Mouse (Mus musculus) adrenal gland, adult 2 months (tissue): ENCODE measurements at regions not wholly inside any gene's neighbourhood (a gene's known extent, or its start where the extent isn't known, plus 50 kb on each side); places are given as distances from the start of the nearest gene placed in this dataset.

Experiments
- DNase-seq: peaks from one replicate; pipeline ENCODE4 v3.0.0; 2021

GRCm38 (mm10) chr11:41852813-41853212, 147.8 kb downstream of the Gabrg2 start:
- DNase-seq, result no peak

DNA sequence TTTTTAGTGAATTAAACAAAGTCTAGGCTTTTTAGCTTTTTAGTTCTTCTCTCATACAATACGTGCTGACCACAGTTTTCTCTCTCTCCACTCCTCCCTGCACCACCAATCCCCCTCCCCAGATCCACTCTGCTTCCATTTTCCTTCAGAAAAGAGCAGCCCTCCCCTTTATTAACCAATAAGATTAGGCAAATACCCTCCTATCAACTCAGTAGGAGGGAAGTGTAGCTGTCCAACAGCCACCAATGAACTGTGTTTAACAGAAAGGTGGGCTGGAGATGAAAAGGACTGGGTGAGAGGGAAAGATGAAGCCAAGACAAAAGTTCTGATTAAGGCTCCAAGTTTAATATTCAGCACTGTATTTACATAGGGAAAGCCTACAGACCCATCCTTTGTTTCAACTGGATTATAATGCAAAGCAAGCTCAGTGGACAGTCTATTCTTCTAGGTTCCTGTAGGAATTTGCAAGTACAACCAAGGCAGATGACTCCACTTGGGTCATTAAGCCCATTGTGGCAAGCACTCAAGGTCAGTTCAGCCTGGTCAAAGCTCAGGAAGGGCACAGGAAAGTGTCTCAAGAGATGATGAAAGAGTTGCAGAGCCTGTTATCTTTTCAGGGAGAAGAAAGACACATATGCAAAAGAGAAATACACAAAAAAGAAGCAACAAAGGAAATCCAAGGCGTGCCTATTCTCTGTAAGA, 174.5 kb downstream of the Gabrg2 start:
- DNase-seq, result no peak

- no peak for DNase-seq
These were observed 182.6 kb downstream of the Gabrg2 start for GRCm38 (mm10) chr11:41818014-41818413.

GRCm38 (mm10) chr11:41812996-41813395, 187.7 kb downstream of the Gabrg2 start:
- DNase-seq, result no peak

- no peak for DNase-seq
These were observed 191.8 kb downstream of the Gabrg2 start for GRCm38 (mm10) chr11:41808897-41809296.

GRCm38 (mm10) chr11:41792206-41792605, 208.5 kb downstream of the Gabrg2 start:
- DNase-seq, result peak; percentile 22
